Mouse (Mus musculus): ENCODE data around the gene Surf4. TPM values are rescaled to one million over a fixed set of nuclear protein-coding genes. Genes with fewer than 3 reads are reported as not detected.

The Surf4 gene
- total RNA-seq, 2 experiments from 2014 or later, result 82.1 to 85.7 TPM

DNA sequence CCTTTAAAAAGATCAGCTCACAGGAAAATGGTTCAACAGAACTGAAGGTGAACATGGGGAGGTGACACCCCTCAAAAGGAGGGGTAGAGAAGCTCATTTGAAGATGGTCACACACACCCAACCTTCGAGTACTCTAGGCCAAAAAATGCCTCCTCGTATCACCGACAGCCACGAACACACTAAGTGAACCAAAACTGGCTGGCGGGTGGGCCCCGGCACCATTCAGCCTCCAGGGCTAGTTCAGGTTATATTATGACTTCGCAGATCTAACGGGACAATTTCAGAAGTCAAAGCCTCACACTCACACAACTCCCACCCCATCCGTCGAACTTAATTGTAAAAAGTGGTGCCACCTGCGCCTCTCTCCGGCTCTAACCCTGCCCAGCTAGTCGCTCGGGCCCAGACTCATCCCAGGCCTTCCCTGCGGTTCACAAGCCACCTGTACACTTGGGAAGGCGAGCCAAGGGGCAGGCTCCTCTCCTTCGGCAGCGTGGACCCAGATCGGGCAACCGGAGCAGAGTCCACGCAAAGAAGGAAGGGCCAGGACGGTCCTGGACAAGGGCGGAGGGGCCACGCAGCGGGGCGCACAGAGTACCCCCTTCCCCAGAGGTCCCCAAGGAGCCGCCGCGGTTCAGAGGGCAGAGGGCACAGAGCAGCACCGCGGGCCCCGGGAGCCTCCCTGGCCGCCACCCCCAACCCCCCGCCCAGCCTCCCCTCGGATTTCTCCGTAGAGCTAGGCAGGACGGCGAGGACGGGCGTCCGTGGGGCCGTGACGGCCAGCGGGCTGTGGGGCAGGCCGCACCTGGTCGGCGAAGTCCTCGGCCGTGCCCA, 1.0 kb downstream of the Surf4 start:
- no peak for DNase-seq (ENCODE audit: low spot score)
- intact Hi-C loops (cut with DNase I), result loop anchor here (2.0 to 5.0 kb wide), 3 partner anchors 16 to 305 kb away; partner anchors contain the start of genes Surf1 and Surf2

DNA sequence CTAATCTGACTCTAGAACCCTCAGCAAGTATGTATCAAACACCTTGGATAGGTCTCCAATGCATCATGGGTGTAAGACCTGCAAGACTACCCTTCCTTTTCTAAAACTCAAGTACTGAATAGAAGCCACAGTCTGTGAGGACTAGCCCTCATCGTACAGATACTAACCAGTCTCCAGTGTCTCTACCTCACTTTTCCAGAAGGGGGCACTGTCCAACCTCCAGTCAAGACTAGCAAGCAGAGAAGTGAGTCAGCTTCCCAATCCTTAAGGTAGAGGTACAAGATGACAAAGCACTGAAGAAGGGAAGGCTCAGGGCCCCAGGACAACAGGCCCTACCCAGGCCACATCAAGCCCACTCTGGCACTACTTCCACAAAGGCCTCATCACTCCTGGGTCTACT, 3.3 kb downstream of the Surf4 start:
- DNase-seq (ENCODE audit: low spot score), result no peak
- intact Hi-C loops (cut with DNase I), result loop anchor here (2.0 to 5.0 kb wide), 3 partner anchors 82 to 307 kb away; no protein-coding TSS in a partner anchor

DNA sequence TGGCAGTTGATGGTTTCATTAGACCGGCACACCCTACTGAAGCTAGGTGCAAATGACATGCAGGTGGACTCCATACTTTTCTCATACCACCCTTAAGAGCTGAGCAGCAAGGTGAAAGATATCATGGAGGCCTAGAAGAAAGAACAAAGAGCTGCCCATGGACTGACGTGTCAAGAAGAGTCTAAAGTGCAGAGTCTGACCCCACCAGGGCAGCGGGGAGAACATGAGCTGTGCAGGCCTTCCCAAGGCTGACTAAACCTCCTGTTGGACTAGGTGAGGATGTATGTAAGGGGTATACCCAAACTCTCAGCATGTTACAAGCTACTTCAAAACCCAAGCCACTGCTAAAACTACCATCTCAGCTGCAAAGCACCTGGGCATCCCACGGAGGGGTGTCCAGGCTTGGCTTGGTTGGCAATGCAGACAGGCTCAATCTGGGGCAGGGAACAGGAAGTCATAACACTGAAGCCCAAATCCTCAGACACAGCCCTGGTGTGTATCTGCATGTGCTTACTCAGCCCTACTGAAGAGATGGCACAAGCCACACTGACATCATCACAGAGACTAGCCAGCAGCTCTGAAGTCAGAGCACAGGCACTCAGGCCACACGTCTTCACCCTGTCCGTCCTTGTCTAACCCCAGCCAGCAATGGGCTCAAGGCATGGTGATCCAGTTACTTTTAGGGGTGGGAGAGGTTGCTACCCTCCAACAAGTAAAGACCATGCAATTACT, 5.8 kb downstream of the Surf4 start:
- DNase-seq (ENCODE audit: low spot score), result no peak
- intact Hi-C loops (cut with DNase I), result no loop called here

DNA sequence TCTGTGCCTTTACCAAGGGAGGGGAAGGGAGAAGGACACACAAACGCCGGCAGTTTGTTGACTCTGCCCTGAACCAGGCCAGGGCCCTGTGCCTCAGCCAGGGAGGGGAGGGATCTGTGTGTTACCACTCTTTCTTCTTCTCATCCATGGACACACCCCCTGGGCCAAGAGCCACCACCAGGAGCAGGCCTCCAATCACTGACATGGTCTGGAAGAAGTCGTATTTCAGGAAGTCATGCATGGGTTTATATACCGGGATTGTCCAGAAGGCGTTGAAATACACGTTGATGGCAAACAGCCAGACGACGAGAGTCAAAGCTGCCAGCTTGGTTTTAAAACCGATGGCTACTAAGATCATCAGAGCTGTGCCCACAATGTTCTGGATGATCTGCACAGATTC, 11.9 kb downstream of the Surf4 start:
- no peak for DNase-seq (ENCODE audit: low spot score)
- intact Hi-C loops (cut with DNase I), result no loop called here

DNA sequence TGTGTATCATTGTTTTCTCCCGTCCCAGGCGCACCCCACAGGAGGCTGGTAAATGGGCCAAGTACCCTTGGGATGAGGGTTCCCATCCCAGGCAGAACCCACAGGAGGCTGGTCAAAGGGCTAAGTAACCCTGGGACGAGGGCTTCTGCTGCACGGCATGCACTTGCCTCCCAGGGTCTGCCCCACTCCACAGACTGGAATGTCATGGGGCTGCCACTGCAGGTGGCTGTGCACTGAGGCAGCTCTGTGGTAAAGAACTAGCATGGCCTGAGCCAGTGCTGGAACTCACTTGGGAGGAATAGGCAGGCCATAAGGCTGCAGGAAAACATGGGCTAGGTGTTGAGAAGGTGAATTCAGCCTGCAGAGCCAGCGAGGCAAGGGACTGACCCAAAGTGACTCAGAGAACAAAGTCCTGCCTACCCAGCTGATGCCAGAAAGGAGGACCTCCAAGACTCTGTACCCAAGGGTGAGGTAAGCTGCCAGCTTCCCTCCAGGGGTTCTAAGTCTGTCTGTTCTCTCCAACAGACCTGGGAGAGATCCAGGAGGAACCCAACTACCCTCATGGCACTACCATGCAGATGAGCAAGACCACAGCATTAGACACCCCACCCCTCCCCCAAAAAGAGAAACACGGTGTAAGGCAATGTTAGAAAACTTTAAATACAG, 13.4 kb downstream of the Surf4 start:
- no peak for DNase-seq (ENCODE audit: low spot score)
- intact Hi-C loops (cut with DNase I), result no loop called here

DNA sequence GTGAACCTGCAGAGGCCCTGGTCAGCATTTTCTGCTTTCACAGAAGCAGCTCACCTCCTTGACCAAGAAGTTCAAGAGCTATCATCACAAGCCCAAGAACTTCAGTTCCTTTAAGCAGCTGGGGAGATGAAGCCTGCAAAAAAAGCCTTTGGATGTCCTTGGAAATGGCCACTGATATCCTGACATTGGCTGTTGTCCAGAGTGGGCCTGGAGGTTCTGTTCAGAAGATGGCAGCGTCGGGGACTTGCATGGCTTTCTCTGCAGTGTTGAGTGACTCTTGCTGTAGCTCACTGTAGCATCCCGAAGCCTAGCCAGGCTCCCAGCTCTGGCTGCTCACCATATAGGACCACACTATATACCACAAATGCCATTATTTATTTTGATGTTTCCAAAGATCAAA, 14.0 kb downstream of the Surf4 start:
- intact Hi-C loops (cut with DNase I), result no loop called here
- DNase-seq (ENCODE audit: low spot score), result no peak

DNA sequence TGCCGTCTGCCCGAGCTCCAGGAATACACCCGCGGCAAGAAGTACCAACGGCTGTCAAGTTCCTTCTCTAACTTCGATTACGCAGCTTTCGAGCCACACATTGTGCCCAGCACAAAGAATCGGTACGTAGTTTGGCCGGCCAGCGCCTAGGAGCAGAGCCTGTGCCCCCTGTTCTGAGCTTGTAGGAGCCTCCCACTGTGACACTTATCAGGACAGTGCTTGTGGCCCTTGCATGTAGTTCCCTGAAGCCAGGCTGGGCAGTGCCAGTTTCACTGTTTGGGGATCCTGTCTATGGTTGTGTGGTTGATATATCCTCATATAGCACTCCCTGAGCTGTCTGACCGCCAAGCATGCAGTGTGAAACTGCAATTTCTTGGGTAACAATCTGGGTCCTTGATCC, 17.0 kb downstream of the Surf4 start:
- intact Hi-C loops (cut with DNase I), result loop anchor here (2.0 kb wide), 1 partner anchor 16 kb away; the partner anchor contains the start of gene Surf4

DNA sequence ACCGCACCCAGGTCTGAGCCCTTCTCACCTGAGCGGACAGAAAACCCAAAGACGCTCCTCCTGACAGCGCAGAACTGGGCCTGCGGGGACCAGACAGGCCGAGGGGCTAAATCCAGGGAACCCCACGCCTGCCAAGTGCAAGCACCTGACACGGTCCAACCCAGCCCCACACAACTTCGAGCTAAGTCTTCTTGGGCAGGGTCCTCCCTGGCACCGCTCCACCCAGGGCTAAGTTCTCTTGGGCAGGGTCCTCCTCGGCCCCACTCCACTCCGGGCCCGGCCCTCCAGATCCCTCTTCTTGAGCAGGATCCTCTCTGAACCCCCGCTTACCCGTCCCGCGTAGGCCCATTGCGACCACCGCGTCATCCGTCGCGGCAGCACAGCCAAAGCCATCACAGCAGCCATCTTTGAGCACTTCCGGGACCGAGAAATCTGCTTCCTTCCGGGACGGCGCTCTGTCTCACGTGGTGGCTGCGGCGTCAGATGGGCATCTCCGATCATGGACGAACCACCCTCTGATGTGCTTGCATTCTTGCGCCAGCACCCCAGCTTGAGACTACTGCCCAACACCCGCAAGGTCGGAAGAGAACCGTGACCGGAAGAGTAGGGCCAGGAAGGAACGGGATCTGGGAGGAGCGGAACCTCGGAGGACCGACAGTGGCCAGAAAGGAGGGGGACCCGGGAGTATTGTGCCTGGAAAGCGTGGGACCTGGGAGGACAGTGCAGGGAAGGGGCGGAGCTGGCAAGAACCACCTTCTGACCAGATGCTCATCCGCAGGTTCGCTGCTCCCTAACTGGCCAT, 17.6 kb downstream of the Surf4 start, which contains the start of the genes Surf2 and Surf1:
TSS of gene Surf2 (plus strand) at position 441 of the 802 bp plus-strand sequence.
TSS of gene Surf1 (minus strand) at position 604 of the 802 bp plus-strand sequence.
- intact Hi-C loops (cut with DNase I), result loop anchor here (2.0 kb wide), 1 partner anchor 17 kb away; the partner anchor contains the start of gene Surf4
- peak; percentile 67 for DNase-seq (ENCODE audit: low spot score)

More for the DNA sequence above, 17.0 kb downstream of the Surf4 start:
- no peak for DNase-seq (ENCODE audit: low spot score)

DNA sequence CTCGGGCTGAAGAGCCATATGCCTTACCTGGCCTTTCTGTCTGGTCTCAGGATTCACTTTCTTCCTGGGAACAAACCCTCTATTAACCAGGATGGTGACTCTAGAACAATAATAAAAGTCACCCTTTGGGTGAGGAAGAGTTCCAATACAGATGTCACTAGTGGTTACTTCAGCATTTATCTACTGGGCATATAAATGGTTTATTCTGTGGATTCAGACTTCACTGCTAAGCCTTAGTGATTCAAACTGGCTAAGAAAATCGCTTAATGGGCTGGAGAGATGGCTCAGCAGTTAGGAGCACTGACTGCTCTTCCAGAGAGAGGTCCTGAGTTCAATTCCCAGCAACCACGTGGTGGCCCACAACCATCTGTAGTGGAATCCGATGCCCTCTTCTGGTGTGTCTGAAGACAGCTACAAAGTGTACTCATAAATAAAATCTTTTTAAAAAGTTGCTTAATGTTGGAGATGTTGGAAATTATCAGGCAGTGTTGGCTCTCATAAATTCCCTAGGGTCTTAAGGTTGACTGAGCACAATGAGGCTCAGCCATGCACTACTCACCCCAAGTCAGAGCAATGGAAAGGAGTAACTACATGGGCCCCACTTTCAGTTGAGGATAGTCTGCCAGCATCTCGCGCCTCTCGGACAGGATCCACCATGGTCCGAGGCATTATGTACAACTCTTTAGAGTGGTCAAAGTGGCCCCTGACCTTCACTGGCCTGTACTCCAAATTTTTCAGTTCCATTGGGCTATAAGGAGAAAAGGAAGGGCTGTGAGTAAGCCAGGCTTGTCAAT, 19.4 kb downstream of the Surf4 start:
- DNase-seq (ENCODE audit: low spot score), result no peak
- intact Hi-C loops (cut with DNase I), result loop anchor here (5.0 kb wide), 1 partner anchor 93 kb away; the partner anchor contains the start of gene Cacfd1

DNA sequence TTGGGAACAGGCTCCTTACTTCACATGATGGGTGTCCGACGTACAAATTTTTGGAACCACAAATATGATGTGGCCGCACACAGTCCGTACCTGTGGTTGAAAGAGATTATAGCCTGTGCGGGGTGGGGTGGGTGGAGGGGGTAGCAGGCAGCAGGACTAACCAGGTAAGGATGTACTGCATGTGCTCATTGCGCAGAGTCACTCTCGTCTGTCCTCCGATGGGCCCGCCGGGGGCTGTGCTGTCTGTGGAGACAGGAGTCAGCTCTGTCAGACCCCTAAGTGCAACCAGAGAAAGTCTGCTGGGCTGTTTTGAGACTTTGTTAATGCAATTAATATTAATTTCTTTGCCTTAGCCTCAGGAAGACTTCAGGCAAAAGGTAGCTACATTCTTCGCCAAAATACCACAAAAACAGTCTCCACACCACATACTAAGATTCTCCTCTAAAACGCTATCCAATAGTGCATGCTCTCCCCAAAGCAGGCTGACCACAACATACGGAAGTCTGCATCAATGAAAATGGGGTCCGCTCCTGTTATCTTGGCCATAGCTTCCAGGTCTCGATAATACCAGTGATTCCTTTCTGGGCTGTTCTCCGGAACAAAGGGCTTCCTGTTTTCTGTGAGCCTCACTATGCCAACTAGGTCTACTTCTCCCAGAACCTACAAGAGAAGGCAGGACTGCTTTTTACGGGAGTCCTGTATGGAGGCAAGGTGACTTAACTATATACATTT, 20.1 kb downstream of the Surf4 start:
- no peak for DNase-seq (ENCODE audit: low spot score)
- intact Hi-C loops (cut with DNase I), result loop anchor here (5.0 kb wide), 1 partner anchor 94 kb away; the partner anchor contains the start of gene Cacfd1

DNA sequence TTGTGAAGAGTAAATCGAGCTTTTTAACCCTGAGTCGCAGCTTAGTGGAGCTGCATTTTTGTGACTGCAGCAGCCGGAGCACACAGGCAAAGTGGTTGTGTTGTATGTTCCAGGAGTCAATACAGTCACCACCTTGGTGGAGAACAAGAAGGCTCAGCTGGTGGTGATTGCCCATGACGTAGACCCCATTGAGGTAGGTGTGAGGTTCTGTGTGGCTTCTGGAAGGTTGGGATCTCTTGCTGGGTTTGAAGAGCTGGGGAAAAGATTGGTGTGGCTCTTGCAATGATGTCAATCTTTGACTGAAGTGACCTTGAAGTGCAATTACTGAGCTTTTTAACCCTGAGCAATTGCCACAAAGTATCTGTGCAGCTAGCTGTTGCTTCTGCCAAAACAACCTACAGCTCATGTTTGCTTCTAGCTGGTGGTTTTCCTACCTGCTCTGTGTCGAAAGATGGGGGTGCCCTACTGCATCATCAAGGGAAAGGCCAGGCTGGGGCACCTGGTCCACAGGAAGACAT, 21.4 kb downstream of the Surf4 start:
- DNase-seq (ENCODE audit: low spot score), result no peak
- intact Hi-C loops (cut with DNase I), result loop anchor here (5.0 kb wide), 1 partner anchor 95 kb away; the partner anchor contains the start of gene Cacfd1

DNA sequence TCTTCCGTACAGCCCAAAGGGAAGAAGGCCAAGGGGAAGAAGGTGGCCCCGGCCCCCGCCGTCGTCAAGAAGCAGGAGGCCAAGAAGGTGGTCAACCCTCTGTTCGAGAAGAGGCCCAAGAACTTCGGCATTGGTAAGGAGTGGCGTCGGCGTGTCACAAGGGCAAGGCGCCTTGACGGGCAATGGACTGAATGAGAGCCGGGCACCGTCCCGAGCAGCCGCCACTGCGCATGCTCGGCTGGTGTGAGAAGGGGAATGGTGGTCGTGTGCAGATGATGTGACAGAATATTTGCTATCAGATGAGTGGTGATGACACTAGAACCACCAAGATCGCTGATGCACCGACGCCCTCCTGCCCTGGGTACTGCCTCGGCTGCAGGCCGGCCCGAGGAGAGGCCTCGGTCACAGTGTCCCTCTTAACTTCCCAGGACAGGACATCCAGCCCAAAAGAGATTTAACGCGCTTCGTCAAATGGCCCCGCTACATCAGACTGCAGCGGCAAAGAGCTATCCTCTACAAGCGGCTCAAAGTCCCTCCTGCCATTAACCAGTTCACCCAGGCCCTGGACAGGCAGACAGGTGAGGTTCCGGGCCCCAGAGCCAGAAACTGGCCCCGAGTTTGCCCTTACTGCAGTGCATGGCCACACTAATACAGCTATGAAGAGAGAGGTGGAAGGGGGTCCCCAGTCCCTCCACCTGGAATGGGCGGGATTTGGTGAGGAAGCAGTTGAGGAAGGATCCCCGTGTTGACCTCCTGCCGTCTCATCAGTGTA, 22.5 kb downstream of the Surf4 start:
- DNase-seq (ENCODE audit: low spot score), result no peak

DNA sequence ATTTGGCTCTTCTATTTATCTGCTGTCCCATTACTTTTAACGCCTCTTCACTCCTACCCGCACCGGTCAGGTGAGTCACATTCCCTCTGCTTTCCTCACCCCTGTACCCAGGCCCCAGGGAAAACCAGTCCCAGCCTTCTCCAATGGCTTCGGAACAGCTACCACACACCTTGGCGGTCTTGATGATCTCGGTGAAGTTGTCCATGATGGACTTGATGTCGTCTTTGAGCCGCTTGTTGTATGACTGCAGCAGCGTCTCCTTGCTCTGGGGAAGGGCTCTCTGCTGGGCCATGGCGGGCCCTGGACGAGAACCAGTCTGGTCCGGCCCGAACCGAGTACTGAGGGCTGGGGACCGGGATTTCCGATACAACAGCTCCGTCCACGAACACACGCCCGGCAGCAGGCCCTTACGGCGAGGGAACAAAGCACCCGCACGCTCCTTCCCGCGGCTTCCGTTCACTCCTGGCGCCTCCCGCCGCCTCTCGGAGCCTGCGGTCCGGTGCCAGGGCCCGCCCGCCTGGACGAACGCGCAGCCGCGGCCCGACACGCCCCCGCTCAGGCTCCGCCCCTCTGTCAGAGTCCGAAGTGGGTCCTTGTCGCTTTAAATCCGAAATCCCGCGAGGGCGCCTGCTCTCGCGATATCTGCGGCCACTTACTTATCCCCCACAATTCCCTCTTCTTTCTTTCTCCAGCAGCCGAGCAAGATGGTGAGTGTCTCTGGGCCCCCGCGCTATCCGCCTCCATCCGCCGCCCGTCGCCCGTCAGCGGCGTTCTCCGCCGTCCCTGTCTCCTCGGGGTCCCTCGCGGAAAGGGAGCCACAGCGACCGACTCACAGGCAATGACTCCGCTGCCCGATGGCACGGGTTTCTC, 23.4 kb downstream of the Surf4 start, which contains the start of the genes Med22 and Rpl7a:
TSS of gene Med22 (minus strand) at position 554 of the 870 bp plus-strand sequence.
TSS of gene Rpl7a (plus strand) at position 641 of the 870 bp plus-strand sequence.
- peak; percentile 99 for DNase-seq (ENCODE audit: low spot score)
- intact Hi-C loops (cut with DNase I), result loop anchor here (5.0 kb wide), 1 partner anchor 97 kb away; the partner anchor contains the start of gene Cacfd1

More for the DNA sequence above, 22.5 kb downstream of the Surf4 start:
- intact Hi-C loops (cut with DNase I), result loop anchor here (5.0 kb wide), 1 partner anchor 96 kb away; the partner anchor contains the start of gene Cacfd1

DNA sequence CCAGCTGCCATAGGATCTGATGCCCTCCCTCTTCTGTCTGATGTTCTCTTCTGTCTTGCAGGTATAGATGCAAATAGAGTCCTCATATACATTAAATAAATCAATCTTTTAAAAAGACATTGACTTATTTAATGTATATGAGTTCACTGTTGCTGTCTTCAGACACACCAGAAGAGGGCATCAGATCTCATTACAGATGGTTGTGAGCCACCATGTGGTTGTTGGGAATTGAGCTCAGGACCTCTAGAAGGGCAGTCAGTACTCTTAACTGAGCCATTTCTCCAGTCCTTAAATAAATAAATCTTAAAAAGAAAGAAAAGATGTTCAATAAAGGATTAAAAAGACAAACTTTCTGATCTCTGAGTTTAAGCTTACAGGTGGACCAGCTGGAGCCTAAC, 24.3 kb downstream of the Surf4 start:
- intact Hi-C loops (cut with DNase I), result loop anchor here (10.0 kb wide), 2 partner anchors 465 to 1405 kb away; partner anchors contain the start of genes C8g, Fbxw5 and Sec16a
- no peak for DNase-seq (ENCODE audit: low spot score)

DNA sequence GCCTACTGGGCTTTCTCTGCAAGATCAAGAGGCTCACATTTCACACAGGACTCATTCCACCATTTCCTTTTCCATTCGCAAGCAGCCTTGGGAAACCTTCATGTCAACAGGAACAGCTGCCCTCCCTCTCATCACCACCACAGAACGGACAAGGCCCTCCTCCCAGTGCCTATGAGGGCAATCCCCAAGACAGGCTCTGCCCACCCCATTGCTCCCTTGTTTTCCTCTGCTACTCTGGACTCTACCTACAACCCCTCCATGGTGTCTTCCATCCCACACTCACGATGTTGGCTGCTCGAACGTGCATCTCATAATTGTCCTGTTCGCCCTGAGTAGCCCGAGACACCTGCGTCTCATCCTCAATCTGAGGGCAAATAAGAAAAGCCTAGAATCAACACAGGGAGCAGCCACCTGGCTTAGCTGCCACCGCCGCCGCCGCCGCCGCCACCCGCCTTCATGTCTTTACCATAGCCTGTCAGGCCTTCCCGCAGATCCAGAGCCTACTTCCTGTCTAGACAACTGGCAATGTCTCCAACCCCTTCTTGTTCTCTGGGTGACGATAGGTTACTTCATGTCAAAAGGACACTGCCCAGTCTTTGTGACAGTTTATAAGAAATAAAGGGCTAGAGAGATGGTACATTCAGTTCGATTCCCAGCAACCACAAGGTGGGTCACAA, 24.9 kb downstream of the Surf4 start:
- DNase-seq (ENCODE audit: low spot score), result no peak
- intact Hi-C loops (cut with DNase I), result loop anchor here (10.0 kb wide), 2 partner anchors 464 to 1404 kb away; partner anchors contain the start of genes C8g, Fbxw5 and Sec16a
